Mouse (Mus musculus) monocyte, adult 2 months (primary cell): ENCODE results near the gene Erbb2.

Experiments
- DNase-seq, 2 experiments: peaks; one replicate each; pipeline ENCODE4 v3.0.0; 2022; ENCODE audit warnings: low spot score in 2 of 2, low read depth in 1 of 2

Erbb2 gene

DNA sequence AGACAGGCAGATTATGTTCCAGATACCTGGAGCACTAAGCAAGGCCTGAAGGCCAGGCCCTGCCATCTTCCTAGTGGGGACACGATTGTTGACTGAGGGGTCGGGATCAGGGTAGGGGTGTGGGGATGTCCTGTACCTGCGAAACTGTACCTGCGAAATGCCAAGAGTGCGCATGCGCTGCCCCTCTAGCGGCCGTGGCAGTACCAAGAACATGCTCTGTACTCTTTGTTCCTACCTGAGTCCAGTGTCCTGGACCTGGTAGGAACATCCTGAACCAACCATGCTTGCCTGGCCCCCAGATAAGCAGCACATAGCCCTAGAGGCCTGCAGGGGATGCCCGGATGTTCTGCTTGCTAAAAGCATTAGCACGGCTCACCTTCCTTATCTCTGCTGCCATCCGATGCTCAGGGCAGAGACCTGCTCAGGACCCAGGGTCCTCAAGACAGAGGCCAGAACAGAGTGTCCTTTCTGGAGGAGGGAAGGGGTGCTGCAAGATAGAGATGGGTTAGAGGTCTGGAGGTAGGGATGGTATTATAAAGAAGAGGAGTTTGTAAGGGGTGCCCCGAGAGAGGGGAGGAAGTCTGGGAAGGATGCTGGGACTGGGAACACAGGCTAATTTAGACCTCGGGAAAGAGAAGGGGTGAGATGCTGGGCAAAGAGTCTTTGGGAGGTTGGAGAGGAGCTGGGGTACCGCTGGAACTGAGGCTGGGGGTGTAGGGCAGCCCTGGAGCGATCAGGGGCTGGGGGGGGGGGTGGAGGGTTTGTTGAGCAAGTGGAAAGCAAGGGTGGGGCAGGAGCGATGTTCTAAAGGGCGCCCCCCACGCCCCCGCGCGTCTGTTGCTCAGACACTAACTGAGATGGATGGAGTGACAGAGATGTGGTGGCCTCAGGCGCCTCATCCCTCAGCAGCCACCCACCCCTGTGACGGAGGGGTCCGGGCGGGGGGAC, 26.4 kb upstream of the Erbb2 start, which contains the start of gene Pnmt:
Pnmt (plus strand) TSS at position 813 of the 948 bp plus-strand sequence.
- no peak for DNase-seq

- DNase-seq: no peak
Measured at GRCm38 (mm10) chr11:98386596-98386995, 25.7 kb upstream of the Erbb2 start.

GRCm38 (mm10) chr11:98387056-98387577, 25.2 kb upstream of the Erbb2 start:
- DNase-seq: no peak

GRCm38 (mm10) chr11:98388282-98388681, 24.0 kb upstream of the Erbb2 start:
- DNase-seq: no peak

DNA sequence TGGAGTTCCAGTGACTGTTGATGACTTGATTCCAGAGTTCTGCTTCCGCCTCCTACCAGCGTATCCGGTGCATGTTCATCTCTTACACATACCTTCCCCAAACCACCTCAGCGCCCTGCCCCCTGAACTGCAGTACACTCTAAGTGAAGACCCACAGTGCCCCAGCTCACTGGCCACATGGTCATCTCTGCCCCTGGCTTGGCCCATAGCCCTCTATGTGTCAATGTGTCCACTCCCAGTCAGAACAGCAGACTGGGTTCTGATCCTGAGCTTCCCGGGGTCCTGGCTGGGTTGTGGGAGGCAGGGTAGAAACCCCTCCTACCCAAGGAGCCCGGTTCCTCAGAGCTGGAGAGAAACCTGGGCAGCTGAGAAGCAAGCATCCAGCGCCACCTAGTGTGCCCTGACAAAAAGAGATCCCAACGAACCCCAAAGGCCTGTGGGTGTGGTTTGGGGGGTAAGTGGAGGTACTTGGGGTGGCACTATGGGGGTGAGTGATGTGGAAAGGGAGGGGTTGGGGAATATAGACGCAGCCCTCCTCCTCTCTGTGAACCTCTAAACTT, 23.0 kb upstream of the Erbb2 start:
- DNase-seq: no peak

DNA sequence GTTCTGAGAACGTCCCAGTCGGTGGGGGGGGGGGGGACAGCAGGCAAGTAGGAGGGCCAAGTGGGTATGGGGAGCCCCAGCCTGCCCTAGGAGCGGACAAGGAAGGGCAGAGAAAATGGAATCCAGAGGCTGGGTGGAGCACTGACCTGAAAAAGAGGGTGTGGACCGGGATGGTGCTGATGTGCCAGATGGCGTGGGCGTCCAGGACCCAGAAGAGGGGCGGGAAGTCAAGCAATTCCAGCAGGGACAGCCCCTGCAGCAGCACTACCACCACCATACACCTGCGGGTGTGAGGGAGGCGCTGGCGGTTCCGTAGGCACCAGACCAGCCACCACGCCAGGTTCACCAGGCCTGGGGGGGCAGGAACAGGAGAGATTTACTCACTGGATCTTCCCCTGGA, 22.1 kb upstream of the Erbb2 start:
- DNase-seq: no peak

DNA sequence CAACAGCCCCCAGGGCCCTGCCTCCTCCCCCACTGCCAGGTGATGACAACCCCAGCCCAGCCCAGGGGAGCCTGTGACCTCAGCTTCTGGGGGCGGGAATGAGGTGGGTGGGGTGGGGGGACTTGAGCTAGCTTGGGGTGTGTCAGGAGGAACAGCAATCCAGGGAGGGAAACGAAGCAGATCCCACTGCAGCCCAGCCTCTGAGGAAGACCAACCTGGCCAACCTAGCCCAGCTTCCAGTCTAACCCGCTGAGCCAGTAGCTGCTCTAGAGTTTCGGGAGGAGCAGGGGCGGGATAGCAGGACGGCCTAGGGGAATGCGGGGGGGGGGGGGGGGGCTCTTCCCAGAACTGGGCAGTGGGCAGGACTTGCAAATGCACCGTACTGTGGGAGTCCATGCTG, 20.2 kb upstream of the Erbb2 start:
- no peak for DNase-seq

DNA sequence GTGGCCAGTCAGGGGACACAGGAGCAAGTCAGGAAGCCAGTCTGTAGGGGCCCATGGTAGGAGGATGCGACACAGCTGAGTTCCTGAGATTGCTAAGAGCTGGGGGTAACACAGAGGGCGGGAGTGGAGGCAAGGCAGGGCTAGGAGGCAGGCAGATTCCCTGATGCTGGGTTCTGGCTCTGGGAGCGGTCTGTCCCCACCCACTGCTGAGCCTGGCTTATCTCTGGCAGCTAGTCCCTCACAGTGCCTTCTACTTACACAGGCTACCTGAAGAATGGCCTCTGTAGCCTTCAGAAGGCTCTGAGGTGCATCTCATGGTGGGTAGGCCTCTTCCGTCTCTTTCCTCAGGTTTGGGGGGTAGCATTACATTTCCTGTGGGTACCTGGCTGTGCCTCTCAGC, 19.6 kb upstream of the Erbb2 start:
- DNase-seq: no peak

- no peak for DNase-seq
Measured at GRCm38 (mm10) chr11:98393317-98393716, 19.0 kb upstream of the Erbb2 start.

DNA sequence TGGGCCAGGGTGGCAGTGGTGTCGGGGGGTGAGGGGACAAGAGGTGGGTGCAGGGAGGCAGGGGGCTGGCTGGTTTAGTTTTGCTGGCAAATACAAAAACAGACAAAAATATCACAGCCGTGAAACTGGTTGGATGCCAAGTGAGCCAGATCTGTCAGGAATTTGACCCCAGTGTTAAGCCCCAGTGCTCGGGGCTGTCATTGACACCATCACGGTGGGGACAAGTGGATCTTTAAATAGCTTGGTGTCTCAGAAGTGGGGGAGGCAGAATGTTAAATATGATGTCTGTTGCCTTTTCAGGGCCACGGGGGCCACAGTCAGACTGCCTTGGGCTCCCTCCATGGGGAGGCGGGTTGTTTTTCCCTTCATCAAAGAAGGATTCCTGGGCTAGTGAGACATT, 18.0 kb upstream of the Erbb2 start:
- DNase-seq: no peak

DNA sequence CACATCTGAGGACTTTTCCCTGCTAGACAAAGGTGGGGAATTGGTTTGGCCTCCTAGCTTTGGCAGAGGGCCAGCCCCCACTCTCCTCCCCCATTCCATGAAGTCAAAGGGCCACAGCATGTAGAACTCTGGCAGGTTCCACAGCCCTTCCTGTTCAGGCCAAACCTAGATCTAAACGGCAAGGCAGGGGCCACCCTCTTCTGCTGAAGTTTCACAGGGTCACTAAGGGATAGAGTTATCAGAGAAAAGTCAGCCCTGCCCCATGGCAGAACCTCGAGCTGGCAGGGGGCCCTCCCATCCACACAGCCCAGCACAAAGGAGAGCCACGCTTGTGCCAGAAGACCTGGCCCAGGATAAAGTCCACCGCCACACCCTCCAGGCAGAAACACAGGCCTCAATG, 17.2 kb upstream of the Erbb2 start:
- DNase-seq: no peak

- no peak for DNase-seq
Measured at GRCm38 (mm10) chr11:98397946-98398345, 14.3 kb upstream of the Erbb2 start.

DNA sequence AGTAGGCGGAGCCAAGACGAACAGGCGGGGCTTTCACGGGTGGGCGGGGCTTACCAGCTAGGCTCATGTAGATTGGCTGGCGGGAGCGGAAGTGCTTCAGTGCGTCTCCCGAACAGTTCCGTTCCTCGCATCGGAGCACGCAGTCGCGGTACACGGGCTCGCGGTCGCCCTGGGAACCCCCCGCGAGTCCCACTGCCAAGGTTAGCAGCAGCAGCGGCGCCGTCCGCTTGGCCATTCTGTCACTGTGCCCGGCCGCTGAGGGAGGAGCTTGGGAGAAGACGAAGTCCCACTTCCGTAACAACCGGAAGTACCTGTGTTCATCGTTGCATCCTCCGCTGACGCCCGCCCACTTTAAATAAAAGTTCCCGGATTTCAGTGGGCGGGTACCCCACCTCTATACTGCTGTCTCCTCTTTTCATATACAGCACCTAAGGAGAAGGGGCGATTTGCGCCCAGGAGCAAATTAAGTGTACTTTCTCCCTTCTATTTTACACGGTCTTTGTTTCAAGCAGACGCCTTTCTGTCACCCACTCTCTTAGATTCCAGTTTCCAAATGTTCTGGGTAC, 12.0 kb upstream of the Erbb2 start, which contains the start of gene Pgap3:
Pgap3 (minus strand) TSS at position 330 of the 566 bp plus-strand sequence.
- DNase-seq: peak; percentile 44 to 76

GRCm38 (mm10) chr11:98400816-98401215, 11.5 kb upstream of the Erbb2 start:
- DNase-seq: no peak

DNA sequence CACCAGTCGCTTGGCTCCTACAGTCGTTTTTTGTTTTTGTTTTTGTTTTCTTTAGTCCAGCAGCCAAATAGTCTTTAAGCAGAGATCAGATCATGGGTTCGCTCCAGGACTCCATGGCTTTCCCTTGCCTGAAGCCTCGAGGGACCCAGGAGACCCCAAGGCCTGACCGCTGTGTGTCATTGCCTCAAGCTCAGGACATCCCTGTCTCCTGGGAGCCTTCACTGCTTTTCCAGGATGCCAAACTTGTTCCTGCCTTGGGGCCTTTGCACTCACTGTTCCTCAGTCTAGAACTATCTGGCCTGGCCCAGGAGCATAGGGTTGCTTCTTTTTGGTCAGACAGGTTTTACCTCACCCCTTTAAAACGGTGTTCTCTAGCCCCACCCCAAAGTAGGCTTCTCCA, 5.6 kb upstream of the Erbb2 start:
- DNase-seq: no peak

DNA sequence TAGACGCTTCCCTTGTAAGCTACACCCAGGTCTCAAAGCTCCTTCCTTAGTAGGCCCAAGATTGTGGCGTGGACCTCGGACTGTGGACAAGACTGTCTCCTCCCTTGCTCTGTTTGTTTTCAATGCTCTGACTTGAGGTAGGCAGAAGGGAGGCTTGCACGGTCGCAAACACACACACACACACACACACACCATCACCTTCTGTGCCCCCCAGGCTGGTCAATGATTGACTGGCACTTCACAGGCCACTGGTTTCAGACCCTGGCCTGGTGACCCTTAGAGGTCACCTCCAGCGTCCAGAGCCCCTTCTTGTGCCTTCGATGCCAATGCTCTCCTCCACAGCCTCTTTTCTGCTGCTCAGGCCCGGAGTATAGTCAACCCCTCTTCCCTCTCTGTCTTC, 3.4 kb upstream of the Erbb2 start:
- DNase-seq: no peak

DNA sequence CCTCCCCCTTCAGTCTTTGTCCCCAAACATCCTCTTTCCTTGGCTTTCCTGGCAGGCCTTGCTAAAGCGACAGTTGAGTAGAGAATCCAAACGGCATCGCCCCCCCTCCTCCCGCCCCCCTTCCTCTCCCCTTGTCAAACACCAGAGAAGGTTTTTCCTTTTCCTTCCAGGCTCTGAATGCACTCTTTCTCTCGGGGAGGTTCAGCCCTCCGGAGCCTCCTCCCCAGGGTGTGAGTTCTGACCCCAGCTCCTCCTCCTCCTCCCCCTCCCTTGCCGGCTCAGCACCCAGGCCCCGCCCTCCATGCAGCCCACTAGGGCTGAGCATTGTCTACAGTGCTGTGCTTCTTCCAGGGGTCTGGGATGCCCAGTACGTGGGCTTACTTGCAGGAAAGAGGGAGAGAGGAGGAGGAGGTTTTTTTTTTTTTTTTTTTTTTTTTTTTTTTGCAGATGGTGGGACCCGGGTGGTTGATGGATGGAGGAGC, 2.9 kb upstream of the Erbb2 start:
- DNase-seq: no peak

- DNase-seq: no peak
Measured at GRCm38 (mm10) chr11:98412797-98413301, 579 bp downstream of the Erbb2 start.

DNA sequence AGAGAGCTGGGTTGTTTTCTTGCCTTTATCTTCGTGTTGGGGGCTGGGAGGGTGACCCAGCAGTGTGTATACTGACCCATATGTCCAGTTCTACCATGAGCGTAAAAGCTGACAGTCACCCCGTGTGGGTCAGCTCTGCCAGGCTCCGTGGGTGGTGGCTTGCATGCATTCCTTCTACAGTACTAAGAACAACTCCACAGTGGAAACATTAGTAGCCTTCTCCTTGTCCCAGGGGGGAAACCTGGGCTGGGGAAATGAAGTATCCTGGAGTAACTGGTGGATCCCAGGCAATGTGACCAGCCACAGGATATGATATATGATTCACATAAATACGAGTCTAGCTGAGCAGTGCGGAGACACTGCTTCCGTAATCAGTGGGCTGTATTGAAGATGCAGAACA, 1.5 kb downstream of the Erbb2 start:
- DNase-seq: no peak

- DNase-seq: no peak
Measured at GRCm38 (mm10) chr11:98414162-98414561, 1.9 kb downstream of the Erbb2 start.

- DNase-seq: no peak
Measured at GRCm38 (mm10) chr11:98417074-98417473, 4.8 kb downstream of the Erbb2 start.

GRCm38 (mm10) chr11:98418273-98418672, 6.0 kb downstream of the Erbb2 start:
- no peak for DNase-seq
